Mouse (Mus musculus): ENCODE results near the gene Rusc2.

- TF ChIP-seq CTCF (IDR thresholded peaks at IDR 0.05; ENCODE audit: low read depth, low read length) (no peak), GATA1 (IDR thresholded peaks at IDR 0.05; ENCODE audit: borderline replicate concordance, low read length) (no peak), TAL1 (conservative IDR thresholded peaks at IDR 0.05; ENCODE audit: low read depth, low read length) (no peak), POLR2AphosphoS5 (IDR thresholded peaks at IDR 0.05; ENCODE audit: insufficient replicate concordance, low read depth, low read length) (no peak), GATA2 (IDR thresholded peaks at IDR 0.05; ENCODE audit: borderline replicate concordance, low read depth, low read length) (no peak)
These were observed 34.3 kb downstream of the Rusc2 start for GRCm38 (mm10) chr4:43416071-43416490.

All from G1E (cell line).